Mouse (Mus musculus) heart, postnatal 36 days (tissue): Measurements from ENCODE around the gene Klhdc3. TPM values are rescaled to one million over a fixed set of nuclear protein-coding genes. Genes with fewer than 3 reads are reported as not detected.

Experiments used
- DNase-seq, 2 experiments: peaks; one replicate each; pipeline ENCODE4 v3.0.0; 2021 to 2022
- intact Hi-C: fragments of 180-260 bp; cut with DNase I; formaldehyde crosslinking; loops from one replicate; pipeline ENCODE4 v1.15.1; 2025
- total RNA-seq, 2 experiments: library from RNA; stranded (reverse); gene quantifications; 2 replicates each; pipeline ENCODE4 v1.2.3; 2021

Gene Klhdc3
- total RNA-seq, 2 experiments from 2014 or later, result 85.5 to 87.7 TPM

DNA sequence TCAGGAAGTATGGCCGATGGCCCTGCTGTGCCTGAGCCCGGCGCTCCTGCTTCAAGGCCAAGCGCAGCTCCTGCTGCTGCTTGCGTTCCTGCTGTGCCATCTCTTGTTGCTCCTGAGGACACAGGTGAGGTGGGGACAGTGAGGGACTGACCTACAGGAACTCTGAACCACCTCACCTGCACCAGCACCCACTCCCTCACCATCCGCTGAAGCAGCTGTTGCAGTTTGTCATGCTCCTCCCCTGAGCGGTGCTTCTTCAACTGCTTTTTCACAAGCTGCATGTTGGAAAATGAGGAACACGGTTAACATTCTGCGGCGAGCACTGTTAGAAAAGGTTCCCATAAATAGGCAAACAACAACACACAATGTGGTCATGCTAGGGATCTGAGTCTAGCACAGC, 10.8 kb downstream of the Klhdc3 start:
- no peak for DNase-seq
- intact Hi-C loops, result no loop called here

DNA sequence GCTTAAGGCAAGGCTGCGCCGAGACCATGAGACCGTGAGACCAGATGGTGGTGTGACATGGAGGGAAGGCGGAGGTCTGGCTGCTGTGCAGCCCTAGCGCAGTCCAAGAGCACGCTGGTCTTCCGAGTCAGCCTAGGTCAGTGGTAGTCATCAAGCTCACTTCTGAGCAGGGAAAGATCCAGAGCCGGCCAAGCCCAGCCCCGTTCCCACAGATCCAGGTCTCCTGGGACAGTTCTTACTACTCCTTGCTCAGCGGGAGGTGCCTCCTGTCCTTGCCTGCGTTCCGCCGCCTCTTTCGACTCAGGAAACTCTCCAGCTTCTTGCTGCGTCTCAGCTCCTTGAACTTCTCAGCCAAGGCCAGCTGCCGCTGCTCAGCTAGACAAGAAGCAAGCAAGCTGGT, 13.0 kb downstream of the Klhdc3 start:
- DNase-seq, result peak; percentile 26 to 31
- intact Hi-C loops, result no loop called here

DNA sequence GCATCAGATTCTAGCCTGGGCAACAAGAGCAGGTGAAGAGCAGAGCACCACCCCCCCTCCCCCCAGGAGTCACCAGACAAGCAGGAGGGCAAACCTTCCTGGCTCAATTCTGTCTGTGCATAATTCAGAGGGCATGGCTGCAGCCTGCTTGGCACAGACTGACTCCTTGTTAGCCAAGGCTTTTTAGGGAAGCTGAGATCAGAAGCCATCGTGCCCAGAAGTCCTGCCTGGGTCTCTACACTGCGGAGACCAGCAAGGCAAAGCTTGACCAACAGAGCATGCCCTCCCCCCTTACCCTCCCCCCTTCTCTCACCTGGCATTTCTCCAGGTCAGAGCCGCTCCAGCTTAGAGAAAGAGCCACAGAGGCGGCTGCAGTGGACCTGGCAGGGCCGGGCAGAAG, 18.0 kb downstream of the Klhdc3 start:
- DNase-seq, result peak in 1 of 2 experiments; percentile 16
- intact Hi-C loops, result no loop called here

DNA sequence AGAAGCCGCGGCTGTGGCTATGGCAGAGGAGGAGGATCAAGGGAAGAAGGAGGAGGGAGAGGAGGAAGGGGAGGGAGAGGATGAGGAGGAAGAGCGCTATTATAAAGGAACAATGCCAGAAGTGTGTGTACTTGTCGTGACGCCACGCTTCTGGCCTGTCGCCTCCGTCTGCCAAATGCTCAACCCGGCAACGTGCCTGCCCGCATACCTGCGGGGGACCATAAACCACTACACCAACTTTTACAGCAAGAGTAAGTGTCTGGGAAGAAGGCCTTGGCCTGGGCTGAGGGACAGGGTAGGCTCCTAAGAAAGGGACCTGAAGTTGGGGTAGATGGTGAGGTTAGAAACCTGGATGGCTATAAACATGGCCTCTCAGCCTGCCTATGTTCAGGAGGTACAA, 18.7 kb downstream of the Klhdc3 start:
- no peak for DNase-seq
- intact Hi-C loops, result no loop called here

DNA sequence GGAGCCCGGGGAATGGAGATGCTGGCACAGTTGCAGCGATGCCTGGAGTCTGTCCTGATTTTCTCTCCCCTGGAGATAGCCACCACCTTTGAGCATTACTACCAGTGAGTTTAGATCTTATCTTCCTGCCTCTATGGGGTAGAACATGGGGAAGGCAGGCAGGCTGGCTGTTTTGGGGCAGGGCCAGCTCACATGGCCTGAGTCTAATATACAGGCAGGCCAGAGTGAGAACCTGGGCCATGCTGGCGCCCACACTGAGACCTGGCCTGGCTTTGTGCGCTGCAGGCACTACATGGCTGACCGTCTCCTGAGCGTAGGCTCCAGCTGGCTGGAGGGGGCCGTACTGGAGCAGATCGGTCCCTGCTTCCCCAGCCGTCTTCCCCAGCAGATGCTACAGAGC, 19.4 kb downstream of the Klhdc3 start:
- intact Hi-C loops, result no loop called here
- DNase-seq, result no peak

DNA sequence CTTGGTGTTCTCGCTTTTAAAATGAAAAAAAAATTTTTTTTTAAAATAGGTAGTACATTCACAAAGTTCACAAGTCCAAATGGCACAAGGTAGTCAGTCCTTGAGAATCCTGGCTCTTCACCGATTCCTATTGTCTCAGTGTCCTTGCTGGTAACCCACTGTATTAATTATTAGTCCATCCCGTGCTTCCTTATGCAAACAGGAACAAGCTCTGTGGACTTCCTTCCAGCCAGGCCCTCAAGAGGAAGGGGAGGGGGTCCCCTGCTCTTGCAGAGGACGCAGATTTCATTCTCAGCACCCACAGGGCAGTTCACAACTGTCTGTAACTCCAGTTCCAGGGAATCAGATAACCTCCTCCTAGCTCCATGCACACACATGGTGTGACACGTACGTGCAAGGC, 24.7 kb downstream of the Klhdc3 start:
- no peak for DNase-seq
- intact Hi-C loops, result no loop called here

DNA sequence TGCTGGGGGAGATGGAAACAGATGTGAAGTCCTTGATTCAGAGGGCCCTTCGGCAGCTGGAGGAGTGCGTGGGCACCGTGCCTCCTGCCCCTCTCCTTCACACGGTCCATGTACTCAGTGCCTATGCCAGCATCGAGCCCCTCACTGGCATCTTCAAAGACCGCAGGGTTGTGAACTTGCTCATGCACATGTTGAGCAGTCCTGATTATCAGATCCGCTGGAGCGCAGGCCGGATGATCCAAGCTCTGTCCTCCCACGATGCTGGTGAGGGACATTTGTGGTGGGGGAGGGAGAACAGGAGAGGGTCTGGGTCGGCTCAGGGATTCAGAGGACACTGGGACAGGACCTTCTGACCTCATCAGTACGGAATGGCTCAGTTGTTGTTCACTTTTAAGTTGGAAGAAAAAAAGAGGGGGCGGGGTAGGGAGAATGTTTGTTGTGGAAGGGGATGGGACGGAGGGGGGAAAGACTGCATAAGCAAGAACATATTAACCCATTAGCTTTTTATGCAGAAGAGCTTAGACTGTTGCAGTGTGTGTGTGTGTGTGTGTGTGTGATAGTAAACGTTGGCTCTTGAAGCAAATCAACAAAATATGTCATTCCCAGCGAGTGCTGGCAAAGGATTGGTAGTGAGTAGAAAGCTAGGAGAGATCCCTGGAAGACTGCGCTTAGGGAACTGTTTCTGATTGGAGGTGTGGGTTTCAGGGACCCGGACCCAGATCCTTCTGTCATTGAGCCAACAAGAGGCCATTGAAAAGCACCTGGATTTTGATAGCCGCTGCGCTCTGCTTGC, 28.8 kb downstream of the Klhdc3 start:
- intact Hi-C loops, result loop anchor here (2.0 kb wide), 2 partner anchors 23 to 63 kb away; partner anchors contain the start of gene Rrp36
- no peak for DNase-seq

DNA sequence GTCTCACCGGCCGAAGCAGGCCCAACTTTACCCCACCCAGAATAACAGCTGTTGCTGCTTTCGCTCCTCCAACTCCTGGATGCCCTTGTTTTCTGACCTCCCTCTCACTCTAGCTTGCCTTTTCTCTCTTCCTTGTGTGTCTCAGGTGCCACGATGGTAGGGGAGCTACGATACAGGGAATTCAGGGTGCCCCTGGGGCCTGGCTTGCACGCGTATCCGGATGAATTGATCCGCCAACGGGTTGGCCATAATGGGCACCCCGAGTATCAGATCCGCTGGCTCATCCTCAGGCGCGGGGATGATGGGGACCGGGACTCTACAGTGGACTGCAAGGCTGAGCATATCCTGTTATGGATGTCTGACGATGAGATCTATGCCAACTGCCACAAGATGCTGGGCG, 29.4 kb downstream of the Klhdc3 start:
- intact Hi-C loops, result loop anchor here (2.0 kb wide), 2 partner anchors 24 to 64 kb away; partner anchors contain the start of gene Rrp36
- peak in 1 of 2 experiments; percentile 18 for DNase-seq

DNA sequence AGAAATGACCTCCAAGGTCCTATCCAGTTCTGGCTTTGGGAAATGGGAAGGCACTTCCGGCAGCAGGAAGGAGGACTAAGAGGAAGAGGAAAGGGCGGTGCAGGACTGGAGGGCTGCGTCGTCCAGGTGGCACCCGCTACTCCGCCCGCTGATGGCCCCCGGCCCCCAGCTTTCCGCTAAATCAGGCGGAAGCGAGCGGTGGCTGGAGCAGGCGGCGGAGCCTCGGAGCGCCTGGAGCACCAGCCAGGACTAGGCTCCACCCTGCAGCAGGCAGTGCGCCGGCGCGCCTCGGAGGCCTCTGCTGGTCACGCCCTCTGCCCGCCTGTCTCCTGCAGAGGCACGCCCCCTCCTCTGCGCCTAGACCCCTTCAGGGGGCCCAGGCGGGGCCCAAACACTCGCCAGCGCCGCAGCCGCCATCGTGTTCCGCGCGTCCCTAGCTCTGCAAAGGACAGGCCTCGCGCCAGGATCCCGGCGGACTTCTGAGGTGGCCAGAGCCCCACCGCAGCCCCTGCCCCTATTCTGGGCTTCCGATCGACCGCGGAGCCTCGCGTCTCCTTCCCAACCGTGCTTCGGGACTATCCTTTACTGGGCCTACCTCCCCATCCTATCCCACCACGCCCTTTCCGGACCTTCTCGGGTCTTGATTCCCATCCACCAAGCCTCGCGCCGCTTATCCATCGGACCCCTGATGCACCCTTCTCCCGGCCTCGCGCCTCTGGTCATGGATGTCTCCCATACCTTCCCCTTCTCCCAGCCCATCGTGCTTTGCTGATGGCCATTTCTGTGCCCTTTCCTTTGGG, 30.3 kb downstream of the Klhdc3 start, which contains the start of gene Cul7:
Gene Cul7 (plus strand): TSS at position 106 of the 800 bp plus-strand sequence.
- intact Hi-C loops, result loop anchor here (2.0 kb wide), 2 partner anchors 24 to 64 kb away; partner anchors contain the start of gene Rrp36
- peak; percentile 89 to 90 for DNase-seq

DNA sequence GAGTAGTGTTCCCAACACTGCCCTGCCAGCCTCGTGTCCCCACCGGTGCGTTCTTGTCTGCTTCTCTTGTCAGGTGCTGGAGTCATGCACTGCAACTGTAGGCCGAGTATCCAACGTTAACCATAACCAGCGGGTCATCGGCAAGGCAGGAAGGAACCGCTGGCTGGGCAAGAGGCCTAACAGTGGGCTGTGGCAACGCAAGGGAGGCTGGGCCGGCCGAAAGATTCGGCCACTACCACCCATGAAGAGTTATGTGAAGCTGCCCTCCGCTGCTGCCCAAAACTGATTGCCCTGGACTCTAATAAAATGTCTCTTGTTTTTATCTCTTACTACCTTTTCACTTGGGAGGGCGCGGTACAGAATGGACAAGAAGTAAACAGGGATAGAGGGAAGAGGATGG, 30.9 kb downstream of the Klhdc3 start:
- DNase-seq, result no peak
- intact Hi-C loops, result loop anchor here (2.0 to 10.0 kb wide), 5 partner anchors 25 to 205 kb away; partner anchors contain the start of genes Bicral, Klhdc3 and Rrp36

DNA sequence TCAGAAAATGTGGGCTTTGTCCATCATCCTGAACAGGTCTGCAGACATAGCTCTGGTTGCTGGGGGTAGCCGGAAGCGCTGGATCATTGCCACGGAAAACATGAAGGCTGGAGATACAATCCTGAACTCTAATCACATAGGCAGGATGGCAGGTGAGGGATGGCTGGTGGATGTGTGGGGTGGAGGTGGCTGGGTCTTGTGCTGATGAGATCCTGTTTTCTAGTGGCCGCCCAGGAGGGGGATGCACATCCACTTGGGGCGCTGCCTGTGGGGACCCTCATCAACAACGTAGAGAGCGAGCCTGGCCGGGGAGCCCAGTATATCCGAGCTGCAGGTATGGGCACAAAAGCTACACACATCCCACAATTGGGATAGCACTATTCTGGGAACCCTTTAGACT, 32.3 kb downstream of the Klhdc3 start:
- intact Hi-C loops, result loop anchor here (2.0 to 10.0 kb wide), 3 partner anchors 32 to 206 kb away; partner anchors contain the start of genes Bicral and Klhdc3

DNA sequence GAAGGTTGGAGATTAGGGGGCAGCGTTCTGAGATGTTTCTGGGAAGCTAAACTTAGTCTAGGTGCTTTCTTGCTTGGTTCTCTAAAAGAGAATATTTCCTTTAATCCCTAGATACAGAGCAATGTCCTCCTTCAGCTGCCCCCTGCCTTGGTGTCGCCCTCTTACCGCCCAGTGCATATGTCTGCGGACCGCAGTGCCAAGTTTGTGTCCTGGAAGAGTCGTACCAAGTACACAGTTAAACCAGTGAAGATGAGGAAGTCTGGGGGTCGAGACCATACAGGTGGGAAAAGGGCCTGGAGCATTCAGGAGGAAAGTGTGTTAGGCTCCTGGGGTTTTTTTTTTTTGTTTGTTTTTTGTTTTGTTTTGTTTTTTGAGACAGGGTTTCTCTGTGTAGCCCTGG, 33.4 kb downstream of the Klhdc3 start:
- intact Hi-C loops, result loop anchor here (5.0 to 10.0 kb wide), 2 partner anchors 95 to 208 kb away; partner anchors contain the start of gene Bicral
- no peak for DNase-seq

More for the DNA sequence above, 32.3 kb downstream of the Klhdc3 start:
- no peak for DNase-seq

DNA sequence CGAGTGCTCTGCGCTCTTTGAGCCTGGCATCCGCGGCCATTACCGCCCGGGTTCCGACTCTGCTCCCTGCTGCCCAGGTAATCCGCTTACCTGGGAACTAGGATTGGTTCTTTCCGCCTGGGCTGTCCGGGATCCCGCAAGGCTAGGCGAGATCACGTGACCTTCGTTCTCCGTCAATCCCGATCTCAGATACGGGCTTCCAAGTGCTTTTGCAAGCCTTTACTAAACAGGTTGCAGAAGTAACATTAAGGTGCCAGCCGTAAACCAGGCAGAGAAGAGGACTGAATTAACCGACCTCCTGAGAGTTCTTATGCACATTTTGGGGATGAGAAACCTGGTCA, 34.4 kb downstream of the Klhdc3 start:
- intact Hi-C loops, result loop anchor here (5.0 to 10.0 kb wide), 2 partner anchors 94 to 209 kb away; partner anchors contain the start of gene Bicral
- no peak for DNase-seq

DNA sequence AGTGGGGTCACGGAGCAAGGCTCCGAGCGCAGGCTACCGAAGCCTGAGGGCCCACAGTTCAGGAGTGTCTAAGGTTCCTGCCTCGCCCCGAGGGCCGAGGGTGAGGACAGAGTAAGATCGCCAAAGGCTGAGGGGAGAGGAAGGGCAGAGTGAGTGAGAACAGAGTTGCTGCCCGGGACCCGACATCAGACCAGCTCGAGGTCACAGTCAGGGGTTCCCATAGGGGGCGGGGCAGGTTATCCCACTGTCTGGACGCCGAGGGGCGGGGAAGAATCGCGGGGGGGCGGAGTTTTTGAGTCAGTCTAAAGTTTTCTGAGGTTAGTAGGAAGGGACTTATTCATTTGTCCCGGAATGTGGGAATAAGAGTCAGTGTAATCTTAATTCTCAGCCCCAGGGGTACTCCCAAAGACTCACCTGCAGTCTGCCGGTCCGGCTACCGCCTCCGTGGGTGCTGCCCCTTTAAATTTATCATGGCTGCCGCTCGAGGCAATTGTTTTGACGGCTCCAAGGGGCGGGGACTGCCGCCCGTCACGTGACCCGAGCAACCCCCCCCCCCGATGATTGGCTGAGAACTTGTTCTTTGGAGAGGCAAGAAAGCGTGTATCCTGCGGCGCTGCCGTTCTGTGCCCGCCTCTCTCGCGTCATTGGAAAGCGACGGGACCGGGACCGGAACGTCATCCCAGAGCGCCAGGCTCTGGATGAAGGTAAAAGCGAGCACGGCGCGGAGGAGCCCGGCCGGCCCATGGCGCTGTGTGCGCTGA, 35.0 kb downstream of the Klhdc3 start, which contains the start of the genes Klc4 and Mrpl2:
Gene Klc4 (minus strand): TSS at position 462 of the 761 bp plus-strand sequence.
Gene Mrpl2 (plus strand): TSS at position 669 of the 761 bp plus-strand sequence.
- peak; percentile 98 to 99 for DNase-seq
- intact Hi-C loops, result loop anchor here (5.0 to 10.0 kb wide), 2 partner anchors 93 to 209 kb away; partner anchors contain the start of gene Bicral

DNA sequence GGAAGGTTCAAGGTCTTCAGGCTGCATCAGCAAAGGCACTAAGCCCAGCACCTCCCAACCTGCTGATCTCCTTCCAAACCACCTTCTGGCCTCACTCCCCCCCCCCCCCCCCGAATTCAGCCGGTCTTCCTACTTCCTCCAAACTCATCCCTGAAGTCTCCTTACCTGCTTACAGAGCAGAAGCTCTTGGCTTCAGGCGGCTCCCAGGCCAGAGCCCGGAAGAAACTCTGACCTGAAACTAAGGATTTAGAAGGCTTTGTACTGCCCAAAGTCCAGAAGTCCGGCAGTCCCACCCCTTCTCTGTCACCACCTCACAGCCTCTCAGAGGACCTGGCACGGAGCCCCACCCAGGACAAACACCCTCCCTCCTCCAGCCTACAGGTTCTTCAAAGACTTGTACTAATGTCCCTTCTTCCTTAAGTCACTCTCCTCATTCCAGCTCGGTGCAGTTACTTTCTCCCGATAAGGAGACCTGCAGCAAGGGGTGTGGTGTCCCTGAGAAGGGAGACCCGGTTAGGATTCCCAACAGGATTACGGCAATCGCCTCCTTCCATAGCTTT, 35.7 kb downstream of the Klhdc3 start:
- intact Hi-C loops, result loop anchor here (5.0 to 10.0 kb wide), 2 partner anchors 93 to 210 kb away; partner anchors contain the start of gene Bicral
- peak; percentile 61 to 62 for DNase-seq

DNA sequence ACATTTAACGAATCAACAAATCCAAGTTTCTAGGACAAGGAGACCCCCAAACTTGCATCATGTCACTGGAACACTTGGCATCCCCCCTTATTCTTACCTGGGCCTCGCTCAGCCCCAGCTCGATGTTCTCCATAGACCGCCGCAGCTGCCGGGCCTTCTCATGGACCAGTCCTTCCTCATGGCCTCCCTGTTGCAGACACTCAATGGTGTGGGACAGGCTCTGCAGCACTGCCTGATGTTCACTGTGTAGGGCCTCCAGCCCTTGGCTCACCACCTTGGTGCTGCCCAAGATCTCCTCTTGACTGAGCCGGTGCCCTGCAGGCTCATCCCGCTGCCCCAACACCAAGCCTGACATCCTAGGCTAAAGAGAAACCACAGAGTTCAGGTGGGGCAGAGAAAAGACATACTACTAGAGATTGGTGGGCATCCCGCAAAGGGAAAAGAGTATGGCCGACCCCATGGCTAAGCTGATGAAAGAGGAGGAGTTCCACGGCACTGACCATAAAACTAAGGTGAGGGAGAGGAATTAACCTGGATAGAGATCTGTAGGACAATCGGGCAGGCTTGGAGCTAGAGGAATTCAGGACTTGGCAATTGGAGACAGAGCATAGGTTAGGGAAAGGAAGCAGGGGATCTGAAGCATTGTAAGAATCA, 36.4 kb downstream of the Klhdc3 start:
- intact Hi-C loops, result loop anchor here (10.0 kb wide), 1 partner anchor 211 kb away; the partner anchor contains the start of gene Bicral
- DNase-seq, result no peak

DNA sequence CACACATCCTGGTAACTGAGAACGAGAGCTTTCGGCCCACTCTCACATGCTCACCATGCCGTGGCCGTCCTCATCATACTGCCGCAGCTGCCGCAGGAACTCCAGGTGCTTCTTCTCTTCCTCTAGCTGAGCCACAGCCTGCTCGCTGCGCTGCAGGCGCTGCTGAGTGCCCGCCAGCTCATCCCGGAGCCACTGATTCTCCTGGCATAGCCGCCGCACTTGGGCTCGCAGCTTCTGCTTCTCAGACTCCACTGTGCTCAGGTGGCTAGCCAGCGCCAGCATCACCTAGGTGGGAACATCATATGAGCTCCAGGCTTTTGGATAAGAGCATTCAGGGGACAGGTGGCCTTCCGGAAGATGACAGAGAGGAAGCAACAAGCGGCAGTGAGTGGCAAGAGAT, 38.7 kb downstream of the Klhdc3 start:
- DNase-seq, result no peak
- intact Hi-C loops, result loop anchor here (2.0 to 10.0 kb wide), 2 partner anchors 73 to 213 kb away; partner anchors contain the start of gene Bicral

DNA sequence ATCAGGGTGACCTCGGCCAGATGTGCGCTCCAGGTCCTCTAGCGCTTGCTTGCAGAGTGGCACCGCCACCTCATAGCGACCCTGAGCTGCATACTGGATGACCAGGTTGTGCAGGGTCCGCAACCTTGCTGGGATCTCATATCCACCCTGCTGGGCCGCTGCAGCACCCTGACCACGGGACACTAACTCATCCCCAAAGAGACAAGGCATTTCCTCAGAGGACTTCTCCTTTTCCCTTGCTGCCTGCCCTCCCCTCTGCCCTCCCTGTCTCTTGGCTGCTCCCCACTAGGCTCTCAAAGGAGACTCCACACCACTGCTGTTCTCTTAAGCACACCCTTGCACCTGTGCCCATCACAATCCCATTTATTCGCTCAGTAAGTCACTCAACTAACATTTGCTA, 40.8 kb downstream of the Klhdc3 start:
- intact Hi-C loops, result loop anchor here (5.0 to 10.0 kb wide), 2 partner anchors 38 to 215 kb away; partner anchors contain the start of gene Bicral
- no peak for DNase-seq
